Mouse (Mus musculus): ENCODE data around the gene Auts2. TPM values are rescaled to one million over a fixed set of nuclear protein-coding genes. Genes with fewer than 3 reads are reported as not detected.

The Auts2 gene
- total RNA-seq, 2 experiments from 2014 or later, result 33.6 to 40.6 TPM

DNA sequence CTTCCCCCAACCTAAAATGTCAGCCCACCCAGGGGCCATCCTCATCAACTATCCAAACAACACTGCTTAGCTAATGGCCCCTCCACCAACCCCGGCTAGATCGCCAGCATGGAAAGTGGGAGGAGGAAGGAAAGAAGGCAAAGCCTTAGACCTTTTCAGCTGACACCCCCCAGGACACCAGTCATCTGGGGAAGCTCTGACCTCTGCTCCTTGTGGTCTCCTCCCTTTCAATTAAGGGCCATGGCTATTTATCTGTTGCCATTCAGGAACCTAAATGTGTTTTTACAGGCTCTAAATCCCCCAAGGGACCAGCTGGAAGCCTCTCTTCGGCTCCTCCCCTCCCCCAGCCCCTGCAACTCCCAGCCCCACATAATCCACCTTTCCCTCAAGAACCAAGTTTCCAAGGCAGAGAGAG, 42.3 kb downstream of the Auts2 start:
- DNase-seq, result no peak

DNA sequence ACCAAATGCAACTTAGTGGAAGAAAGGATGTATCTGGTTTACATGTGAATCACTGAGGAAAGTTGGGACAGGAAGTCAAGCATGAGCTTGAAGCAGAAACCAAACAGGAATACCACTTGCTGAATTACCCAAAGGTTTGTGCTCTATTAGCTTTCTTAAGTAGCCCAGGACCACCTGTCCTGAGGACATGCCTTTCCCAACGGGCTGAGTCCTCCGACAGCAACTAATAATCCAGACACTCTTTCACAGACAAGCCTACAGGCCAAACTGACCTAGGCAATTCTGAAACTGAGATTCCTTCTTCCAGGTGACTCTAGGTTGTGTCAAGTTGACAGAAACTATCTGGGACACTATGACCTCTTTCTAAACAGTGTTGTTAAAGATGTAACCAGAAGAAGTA, 44.2 kb downstream of the Auts2 start:
- DNase-seq, result no peak

DNA sequence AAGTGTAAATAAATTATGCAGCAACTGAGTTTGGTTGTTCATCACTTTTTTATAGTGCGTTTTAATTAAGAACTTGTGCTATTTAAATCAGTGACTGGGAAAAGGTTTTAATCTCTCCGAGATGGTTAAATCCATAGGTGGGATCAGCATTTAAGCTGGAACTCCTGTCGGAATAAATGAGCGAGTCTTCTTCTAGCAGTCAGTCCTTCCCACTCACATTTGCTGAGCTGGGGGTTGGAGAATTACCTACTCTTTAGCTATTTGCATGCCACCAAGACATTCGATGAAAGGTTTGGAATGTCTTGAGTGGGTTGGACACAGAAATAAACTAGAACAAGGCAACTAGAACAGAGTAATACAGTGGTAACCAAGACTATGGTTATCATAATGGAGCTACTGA, 45.1 kb downstream of the Auts2 start:
- DNase-seq, result no peak

DNA sequence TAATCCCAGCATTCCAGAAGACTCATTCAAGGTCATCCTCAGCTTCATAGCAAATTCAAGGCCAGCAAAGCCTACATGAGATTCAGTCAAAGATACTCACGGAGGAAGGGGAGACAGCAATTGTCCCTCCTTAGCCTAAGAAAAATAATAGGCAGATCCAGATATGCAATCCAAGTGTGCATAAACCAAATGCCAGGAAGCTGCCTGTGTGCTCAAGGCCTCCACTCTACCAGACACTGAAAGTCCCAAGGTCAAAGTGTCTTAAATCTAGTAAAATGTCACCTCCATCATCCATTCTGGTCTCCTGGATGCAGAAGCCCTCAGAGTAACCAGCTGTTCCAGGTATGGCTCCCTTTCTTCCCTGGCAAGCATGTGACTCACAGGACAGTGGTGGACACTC, 50.4 kb downstream of the Auts2 start:
- DNase-seq, result peak; percentile 13 to 20

DNA sequence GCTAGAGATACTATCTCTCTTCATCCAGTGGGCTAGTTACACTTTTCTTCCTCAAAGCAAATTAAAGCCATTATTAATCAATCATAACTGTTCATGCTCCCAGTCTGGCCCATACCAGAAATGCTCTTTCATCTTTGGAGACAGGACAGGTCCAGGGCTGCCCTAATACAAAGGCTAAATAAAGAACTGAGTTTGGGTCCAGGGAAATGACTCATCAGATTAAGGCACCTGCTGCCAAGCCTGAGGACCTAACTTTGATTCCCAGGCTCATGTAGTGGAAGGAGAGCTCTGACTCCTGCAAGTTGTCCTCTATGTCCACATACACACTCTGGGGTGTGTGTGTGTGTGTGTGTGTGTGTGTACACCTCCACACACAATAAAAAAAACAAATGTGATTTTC, 51.1 kb downstream of the Auts2 start:
- DNase-seq, result peak; percentile 17 to 35

DNA sequence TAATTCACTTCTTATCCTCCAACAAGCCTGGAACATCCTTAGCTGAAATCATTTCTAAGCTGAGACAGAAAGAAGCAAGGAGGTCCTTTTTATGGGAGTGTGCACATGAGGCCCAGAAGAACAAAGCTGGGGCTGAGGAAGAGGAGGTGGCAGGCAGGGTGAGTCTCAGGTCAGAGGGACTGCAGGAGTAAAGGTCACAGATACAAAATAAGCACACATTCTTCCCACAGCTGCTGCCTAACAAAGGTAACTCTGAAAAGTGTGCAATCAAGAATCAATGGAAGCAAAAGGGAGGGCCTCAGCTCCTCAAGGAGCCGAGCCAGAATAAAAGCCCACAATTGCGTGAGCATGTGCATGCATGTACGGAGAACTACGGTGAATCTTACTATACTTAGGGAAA, 51.6 kb downstream of the Auts2 start:
- no peak for DNase-seq

DNA sequence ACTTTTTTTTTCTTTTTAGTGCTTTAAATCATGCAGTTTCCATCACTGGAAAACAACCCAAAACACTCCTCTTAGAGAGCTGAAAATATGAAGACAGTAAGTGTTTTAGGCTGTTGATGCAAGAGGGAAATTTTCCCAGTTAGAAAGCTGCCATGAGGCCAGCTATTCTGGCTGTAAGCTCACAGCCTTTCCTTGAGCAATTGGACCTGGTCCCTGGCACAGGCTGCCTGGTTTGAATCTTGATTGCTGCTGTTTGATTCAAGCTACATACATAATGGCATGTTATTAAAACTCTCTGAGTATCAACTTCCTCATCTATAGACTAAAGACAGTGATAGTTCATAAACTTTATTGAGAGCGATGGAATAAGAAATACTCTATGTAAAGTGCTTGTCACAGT, 52.8 kb downstream of the Auts2 start:
- peak; percentile 34 to 37 for DNase-seq

DNA sequence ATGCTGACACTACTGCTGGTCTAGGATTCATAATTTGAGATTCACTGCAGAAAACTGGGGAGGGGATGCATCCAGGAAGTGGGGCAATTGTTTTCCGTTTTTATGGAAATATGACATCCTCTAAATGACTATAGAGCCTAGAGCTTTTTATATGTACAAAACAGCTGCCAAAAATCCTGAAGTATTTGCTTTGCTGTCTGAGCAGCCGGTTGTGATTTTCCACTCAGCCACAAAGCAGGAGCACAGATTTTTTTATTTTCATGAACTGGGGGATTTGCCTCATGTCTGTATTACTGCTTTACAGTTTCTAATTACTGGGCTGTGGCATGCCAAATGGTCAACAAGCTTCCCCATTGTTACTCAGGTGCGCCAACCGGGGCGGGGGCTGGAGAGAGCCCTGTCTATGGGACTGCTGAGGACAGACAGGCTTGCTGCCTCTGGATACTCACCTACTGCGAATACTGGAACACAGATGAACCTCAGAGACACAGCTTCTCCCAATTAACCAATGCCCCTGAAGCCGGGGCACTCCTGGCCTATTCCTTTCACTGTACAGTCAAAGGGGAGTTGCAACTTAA, 53.3 kb downstream of the Auts2 start:
- DNase-seq, result no peak

DNA sequence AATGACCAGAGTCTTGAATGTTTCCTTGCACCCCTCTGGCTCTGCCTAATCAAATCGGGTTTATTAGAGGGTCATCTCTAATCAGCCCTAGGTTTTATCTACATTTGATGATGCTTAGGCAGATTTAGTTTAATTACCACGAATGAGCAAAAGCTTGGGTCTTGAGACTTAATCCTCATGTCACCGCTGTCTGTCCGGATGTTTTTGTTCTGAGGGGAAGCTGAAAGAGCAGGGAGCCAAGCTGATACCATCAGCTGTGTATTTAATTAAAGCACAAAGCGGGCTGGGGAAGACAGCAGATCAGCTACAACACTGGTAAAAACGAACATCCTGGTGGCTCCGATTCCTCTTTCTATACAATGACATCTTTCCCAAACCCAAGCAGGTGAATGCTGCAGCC, 56.3 kb downstream of the Auts2 start:
- no peak for DNase-seq

DNA sequence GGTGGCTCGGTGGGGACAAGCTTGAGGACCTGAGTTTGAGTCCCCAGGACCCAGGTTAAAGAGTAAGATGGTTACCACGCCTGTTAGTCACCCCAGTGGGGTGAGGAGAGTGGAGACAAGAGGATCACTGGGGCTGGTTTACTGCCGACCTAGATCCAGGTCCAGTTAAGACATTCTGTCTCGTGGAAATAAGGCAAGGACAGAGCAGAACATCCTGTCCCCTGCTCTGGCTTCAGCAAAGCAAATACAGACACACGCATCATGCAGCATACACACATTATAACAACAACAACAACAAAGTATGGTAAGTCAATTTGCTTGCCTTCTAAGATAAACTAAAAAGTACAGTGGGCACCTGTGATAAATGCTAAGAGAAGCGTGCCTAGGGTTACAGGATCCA, 57.1 kb downstream of the Auts2 start:
- no peak for DNase-seq

DNA sequence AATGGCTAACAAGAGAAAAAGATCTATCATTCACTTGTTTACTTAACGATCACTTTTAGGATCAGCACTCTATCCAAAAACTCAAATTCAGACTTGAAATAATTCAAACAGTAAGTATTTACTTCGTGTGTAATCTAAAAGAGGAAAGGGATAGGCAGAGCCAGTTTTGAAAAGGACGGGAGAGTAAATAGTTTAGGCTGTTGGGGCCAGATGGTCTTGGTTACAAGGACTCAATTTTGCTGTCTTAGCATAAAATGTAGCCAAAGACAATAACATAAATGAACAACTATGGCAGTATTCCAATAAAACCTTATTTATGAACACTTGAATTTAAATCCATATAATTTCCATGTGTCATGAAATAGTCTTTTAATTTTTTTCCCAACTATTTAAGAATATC, 57.7 kb downstream of the Auts2 start:
- no peak for DNase-seq

DNA sequence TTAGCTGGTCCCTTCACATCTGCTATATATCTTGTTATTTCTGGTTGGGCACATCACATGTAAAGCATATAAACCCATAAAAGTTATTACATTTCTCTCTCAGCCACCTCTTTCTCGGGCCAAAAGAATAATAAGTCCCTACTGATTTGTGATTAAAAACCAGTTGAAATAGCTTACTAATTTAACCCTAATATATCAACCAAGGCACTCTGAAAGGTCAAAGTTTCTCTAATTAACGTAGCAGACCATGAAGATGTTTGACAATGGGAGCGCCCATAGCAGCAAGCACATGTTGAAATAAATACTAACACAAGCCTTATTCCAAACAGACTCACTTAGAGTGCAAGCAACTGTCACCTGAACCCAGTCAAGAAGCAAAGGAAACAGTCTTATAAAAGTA, 61.7 kb downstream of the Auts2 start:
- no peak for DNase-seq

DNA sequence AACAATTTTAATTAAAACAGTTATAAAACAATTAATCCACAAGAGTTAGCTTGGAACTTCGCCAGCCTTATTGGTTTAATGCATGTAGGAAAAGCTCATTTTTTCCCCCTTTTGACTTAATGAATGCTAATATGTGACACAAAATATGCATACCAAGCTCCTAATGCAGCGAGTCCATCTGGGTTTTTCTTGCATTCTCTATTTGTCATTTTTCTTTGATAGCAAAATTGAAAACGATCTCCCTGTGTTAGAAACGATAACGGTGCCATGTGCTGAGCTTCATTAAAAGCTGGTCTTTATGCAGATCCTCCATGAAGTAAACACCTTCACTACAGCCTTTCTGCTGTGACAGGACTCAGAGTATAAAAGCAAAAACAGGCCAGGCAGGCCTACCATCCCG, 62.7 kb downstream of the Auts2 start:
- DNase-seq, result no peak

DNA sequence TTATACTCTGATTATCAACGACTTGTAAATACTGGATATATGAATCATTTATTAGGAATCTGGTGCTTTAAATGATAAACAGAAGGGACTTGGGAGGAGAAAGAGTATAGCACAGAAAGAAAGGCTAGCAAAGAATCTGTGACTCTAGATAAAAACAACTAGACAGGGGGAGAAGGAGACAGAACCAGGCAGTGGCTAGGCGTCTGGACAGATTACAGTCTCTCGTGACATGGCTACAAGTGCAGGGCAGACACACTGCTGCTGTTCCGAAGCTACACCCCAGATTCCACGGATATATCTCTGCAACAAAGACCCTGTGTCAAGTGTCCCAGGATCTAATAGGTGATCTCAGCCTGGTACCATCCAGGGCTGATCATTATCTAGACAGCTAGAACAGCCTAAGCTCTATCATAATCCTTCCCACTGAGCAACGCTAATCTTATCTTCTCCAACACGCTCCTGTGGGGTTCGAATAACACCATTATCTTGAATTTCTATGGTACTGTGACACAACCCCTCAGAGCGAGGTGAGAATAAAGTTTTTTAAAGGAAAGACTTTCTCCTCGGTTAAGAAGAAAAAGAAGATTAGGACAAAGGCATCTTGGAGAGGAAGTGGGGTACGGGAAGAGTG, 63.8 kb downstream of the Auts2 start:
- no peak for DNase-seq

DNA sequence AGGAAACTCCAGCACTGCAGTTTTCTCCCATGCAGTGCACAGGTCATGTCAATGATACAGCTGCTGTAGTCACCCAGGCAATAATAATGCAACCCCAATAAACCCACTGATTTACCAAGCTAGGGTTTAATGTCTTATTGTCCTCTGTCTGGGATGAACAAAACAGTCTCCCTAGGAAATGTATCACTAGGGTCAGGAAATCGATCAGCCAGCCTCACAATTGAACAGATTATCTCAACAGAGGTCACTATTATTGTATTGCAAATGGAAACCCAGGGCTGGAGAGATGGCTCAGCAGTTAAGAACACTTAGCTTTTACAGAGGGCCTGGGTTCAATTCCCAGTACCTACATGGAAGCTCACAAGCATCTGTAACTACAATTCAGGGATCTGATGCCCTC, 65.6 kb downstream of the Auts2 start:
- no peak for DNase-seq

DNA sequence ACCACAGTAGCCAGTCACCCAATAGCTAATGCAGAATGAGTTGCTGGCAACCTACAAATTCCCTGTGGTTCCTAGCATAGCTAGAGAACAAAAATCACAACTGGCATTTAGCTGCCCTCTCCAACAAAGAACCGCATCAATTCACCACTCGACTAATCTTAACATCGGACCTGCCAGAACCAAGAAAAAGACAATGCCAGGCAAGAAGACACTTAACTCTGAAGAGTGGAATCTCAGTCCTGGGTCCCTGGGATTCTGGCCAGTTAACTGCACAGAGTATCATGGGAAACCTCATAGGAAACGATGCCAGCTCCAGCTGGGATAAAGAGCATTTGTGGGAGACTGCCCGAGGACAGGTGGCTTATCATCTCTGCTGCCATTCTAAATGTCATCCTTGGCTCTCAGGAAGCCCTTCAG, 70.2 kb downstream of the Auts2 start:
- DNase-seq, result peak; percentile 10 to 21

DNA sequence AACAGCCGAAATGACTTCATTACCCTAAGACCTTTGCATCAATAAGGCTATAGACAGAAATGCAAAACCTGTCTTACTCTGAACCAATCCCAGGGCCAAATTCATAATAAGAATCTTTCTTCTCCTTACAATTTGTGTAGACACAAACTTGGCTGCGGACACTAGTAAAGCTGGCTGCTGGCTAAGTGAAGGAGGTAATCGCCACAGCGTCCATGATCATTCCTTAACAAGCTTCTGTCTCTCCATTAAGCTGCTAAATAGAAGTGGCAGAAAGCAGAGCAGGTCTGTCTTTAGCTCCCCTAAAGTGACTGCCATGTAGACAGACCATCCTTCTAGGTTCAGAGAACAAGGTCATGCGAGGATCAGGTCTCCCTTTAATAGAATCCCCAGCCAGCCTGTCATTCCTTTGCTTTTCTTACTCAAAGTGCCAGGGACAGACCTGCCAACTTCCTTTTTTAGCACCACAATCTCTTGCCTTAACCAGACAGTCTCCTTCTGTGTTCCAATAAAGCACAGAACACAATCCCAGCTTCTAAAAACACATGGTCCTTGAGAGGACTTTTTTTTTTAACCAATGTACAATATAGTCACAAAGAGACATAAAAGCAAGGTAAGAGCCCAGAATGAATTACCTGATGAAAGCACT, 70.8 kb downstream of the Auts2 start:
- no peak for DNase-seq

DNA sequence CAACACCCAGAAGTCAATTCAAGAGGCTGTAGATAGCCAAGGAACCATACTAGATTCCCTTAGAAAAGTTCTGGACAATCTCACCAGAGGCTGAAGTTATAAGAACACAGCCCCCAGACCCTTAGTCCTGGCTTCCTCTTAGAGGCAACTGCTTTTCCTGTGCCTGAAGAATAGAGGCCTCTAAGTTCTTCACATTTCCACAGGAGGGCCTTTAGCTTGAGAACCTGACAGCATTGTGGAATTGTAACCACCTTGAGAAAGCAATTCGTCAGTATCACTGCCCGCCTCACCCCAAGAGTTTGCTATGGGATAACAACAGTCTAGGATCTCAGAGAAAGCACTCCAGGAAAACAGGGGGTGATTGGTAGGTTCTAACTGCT, 75.8 kb downstream of the Auts2 start:
- no peak for DNase-seq

DNA sequence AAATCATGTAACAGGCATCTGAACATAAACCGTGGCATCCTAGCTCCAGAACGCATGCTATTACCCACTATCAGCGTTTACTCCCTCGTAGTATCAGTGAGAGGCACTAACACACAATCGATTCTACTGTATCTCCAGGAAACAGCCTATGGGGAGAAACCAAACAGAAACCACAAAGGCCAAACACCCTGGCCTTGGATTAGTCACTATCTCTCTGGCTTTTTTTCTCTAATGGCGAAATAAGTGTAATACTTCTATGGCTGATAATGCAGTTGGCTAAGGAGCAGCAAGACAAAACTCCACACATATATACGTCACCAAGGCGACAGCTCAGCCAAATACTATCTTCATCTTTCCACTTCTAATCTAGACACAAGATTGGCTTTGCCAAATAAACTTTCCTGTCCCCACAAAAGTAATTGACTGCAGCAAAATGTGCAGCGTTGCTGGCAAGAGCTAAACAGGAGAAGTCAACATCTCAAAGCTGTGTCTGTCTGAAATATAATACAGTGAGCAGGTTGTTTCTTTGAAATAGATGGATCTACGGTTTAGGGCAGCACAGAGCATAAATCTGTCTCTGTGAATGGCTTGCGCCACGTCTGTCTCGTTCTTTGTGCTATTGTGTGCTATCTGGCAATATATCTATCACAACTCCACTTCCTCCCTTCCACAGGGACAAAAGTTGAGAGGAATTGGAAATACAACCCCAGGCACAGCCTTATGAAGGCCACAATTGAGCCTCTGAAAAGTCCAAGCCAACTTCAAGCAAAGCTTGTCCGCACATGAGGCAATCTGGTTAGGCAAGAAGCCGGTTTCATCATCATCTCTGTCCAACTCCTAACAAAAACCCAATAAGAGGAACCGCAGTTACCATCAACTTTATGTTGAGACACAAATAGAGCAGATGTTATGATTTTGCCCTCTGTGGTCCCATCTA, 76.4 kb downstream of the Auts2 start:
- DNase-seq, result peak; percentile 46 to 76

DNA sequence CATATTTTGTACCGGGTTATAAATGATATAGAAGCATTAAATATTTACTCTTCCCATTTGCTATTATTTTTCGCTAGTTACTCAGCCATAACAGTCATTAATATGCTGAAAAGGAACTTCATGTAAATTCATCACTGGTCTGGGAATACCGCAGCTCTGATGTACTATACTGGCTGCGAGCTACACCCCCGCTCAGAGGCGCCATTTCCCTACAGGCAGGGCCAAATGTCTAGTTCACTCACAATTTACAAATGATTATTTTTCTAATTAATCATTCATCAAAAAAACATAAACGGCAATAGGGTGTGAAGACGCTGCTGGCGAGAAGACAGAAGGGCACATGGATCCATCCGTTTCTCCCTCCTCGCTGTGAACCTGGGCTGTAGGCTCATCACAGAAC, 80.6 kb downstream of the Auts2 start:
- no peak for DNase-seq

DNA sequence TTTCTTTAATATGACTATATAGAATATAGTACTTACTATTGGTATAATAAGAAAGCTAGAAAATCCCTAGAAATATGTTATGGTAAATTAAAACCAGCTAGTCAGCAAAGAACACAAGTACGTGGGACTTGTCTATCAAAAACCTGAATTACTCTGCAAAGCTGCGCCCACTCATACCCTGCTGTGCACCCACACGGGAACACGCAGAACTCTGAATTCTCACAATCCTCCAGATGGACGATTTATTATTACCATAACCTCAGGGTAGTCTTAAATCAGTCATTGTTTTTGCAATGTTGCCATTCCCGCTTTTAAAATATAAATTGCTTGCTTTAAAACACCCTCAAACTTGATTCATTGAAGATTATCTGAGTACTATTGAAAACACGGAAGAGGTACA, 84.6 kb downstream of the Auts2 start:
- no peak for DNase-seq

DNA sequence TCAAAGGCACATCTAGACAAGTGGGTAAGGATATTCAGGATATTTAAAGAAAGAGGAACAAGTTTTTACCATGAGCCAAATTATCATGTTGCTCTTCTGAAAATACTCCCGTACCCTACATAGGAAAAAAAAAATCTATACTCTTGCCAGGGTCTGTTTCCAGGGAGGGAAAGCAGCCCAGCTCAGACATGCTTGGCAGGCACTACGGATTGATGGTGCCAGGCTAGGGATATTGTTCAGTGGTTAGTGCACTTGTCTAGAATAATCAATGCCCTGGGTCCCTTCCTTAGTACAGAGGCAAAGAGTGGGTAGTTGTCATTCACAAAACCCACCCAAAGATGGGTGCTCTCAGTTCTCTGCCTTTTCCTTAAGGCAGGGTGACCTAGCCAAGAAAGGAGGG, 90.8 kb downstream of the Auts2 start:
- DNase-seq, result no peak

DNA sequence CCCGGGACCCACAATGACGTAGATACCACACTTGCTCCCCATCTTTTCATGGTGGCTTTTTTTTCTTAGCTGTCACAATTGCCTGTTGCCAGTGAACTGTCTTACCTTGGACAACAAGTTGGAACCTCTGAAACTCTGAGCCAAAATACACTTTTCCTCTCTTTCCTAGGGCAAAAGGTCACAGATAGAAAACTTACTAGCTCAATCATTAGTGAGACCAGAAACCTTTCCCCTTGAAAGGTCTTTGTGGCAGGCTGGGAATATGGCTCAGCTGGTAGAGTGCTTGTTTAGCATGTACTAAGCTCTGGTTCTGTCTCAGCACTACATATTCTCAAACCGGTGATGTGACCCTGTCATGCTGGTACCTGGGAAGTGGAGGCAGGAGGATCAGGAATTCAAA, 93.1 kb downstream of the Auts2 start:
- DNase-seq, result no peak
